Mouse (Mus musculus) CH12F3 (cell line): ENCODE measurements around the gene Tpd52l2.

ENCODE experiments used
- in situ Hi-C: fragments of 300-500 bp; cut with MboI; formaldehyde crosslinking; loops from 2 replicates; pipeline ENCODE4 v1.14.3; 2020; ENCODE audit warnings: low sequenced_read_pairs

The Tpd52l2 gene

DNA sequence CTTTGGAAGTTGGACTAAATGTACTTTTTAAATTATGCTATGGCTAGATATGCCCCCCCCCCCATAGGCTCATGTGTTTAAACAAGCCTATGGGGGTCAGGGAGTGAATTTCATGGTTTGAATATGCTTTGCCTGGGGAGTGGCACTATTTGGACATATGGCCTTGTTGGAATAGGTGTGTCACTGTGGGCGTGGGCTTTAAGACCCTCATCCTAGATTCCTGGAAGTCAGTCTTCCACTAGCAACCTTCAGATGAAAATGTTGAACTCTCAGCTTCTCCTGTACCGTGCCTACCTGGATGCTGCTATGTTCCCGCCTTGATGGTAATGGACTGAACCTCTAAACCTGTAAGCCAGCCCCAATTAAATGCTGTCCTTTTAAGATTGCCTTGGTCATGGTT, 35.6 kb downstream of the Tpd52l2 start:
- in situ Hi-C loops: no loop called here

DNA sequence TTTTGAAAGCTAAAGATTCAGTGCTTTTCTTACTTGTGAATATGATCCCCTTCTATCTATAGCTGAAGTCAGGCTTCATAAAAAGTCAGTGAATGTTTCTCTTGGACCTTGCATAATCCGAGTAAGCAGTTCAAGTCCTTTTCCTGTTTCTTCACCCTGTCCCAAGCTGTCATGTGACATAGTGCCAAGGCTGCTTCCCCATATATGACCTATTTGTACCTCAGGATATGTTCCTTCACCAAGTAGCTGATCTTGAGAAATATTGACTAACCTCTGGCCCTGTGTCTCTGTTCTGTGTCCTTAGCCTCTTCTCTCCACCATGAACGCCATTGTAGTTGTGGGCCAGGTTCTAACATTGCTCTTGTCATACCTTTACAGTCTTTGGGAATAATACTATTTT, 39.5 kb downstream of the Tpd52l2 start:
- in situ Hi-C loops: no loop called here

DNA sequence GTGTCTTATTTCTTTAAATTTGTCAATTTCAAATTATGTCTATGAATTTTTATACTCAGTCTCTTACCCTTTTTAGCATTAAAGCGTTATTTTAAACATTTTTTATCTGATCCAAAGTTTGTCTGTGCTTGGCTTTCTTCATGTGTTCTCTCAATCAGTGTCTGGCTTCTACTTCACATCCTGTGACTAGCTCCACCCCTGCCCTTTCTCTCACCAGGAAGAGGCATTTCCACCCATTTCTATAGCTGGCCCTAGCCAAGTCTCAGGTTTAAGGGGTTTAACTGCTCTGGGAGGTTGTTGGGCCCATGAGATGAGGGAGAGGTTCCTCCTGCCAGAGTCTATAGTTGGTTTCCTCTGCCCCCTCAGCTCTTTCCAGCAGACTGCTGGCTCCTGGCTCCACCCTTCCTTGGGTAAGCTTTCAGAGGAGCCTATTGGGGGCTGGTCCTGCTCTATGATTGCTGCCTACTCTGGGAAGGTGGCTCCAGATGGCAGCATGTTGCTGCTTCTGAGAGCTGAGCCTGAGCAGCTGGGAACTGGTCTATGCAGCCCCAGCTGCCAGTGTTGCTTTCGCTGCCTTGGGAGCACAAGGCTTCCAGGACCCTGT, 40.6 kb downstream of the Tpd52l2 start:
- in situ Hi-C loops: no loop called here

DNA sequence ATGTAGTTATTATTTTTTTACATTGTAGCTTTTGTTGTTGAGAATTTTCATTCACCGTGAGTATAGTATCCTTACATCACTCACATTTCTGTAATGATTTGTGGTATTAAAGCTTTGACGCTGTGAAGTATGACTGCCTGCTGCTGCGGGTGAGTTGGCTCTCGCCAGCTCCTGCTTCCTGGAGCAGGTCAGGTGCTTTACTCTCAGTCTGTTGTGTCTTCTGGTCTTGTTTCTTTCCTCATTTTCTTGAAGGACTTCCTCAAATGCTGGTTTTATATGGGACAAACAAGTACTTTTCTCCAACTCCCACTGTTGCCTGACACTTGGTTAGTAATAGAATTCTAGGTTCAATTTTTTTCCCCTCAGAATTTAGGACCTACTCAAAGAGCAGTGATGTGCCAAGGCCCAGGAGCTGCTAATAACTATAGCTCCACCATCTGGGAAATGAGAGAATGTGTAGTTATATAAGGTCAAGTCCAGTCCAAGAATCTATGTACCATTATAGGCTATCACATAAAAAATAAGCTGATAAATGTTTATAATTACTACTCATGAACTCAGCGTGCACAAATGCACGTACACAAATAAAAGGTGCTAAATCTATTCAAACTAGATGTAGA, 44.9 kb downstream of the Tpd52l2 start:
- in situ Hi-C loops: no loop called here

DNA sequence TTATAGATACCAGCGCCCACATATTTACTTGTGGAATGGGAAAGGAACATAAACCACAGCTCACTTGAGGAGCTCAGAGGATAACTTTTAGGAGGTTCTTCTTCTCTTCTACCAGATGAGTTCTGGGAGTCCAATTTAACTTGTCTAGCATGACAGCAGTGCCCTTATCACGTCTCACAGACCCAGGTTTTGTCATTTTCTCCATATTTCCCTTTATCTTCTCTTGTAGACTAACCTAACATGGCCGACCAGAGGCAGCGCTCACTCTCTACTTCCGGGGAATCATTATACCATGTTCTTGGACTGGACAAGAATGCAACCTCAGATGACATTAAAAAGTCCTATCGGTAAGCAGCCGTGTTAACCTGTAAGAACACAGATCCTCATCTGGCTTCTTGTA, 49.2 kb downstream of the Tpd52l2 start:
- in situ Hi-C loops: no loop called here

GRCm38 (mm10) chr2:181548227-181548626, 51.3 kb downstream of the Tpd52l2 start:
- in situ Hi-C loops: no loop called here

DNA sequence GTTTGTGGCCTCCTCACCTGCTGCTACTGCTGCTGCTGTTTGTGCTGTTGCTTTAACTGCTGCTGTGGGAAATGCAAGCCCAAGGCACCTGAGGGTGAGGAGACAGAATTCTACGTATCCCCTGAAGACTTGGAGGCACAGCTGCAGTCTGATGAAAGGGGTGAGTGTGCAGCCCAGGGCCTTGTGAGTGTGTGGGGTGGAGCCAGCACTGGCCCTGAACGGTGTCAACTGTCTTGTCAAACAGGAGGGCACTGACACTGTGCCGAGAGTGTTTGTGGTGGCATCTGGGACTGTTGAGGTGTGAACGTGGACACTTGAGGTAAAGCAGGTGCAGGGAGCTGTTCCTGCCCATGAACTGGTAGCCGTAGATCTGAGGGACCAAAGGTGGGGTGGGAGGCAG, 51.7 kb downstream of the Tpd52l2 start:
- in situ Hi-C loops: no loop called here

DNA sequence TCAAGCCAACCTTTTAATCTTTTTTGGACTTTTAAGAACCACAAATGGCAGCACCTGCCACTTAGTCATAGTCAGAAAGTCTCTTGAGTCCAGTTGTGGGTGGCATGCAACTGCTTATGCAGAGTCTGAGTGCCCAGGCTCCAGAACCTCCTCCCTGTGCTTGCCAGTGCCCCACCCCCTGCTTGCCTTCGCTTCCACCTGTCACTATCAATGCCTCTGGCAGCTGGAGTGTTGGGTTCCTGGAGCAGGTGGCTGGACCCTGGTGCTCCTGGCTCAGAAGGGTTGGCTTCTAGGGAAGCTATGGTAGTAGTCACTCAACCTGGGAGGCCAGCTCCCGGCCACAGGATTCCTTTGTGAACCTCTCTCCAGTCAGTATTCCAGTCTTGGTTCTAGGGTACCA, 53.3 kb downstream of the Tpd52l2 start:
- in situ Hi-C loops: no loop called here

- in situ Hi-C loops: no loop called here
Measured at GRCm38 (mm10) chr2:181553772-181554171, 56.8 kb downstream of the Tpd52l2 start.

GRCm38 (mm10) chr2:181567338-181567737, 70.4 kb downstream of the Tpd52l2 start:
- in situ Hi-C loops: no loop called here
